Mouse (Mus musculus) myocyte (in vitro differentiated cells): ENCODE measurements around the gene Ctbp1.

Source experiments
- E2F4 ChIP-seq: IDR thresholded peaks from one replicate; pipeline ENCODE4 v1.6.1; 2011; ENCODE audit warnings: mild to moderate bottlenecking, control low read depth, moderate library complexity; ENCODE audit not compliant: insufficient read depth
- MYOG ChIP-seq, 3 experiments: IDR thresholded peaks; one replicate each; pipeline ENCODE4 v1.6.1; 2011; ENCODE audit warnings: control low read depth in 2 of 3, low read depth in 2 of 3, mild to moderate bottlenecking in 2 of 3; ENCODE audit not compliant: insufficient read length in 2 of 3, control insufficient read depth in 1 of 3, insufficient read depth in 1 of 3
- POLR2A ChIP-seq: IDR thresholded peaks from one replicate; pipeline ENCODE4 v1.6.1; 2011; ENCODE audit warnings: low read depth, mild to moderate bottlenecking, control low read depth, moderate library complexity; ENCODE audit not compliant: insufficient read length
- POLR2AphosphoS2 ChIP-seq: IDR thresholded peaks from one replicate; pipeline ENCODE4 v1.6.1; 2011; ENCODE audit warnings: low read depth, control low read depth; ENCODE audit not compliant: insufficient read length
- REST ChIP-seq: IDR thresholded peaks from one replicate; pipeline ENCODE4 v1.6.1; 2011; ENCODE audit warnings: mild to moderate bottlenecking, control low read depth, moderate library complexity; ENCODE audit not compliant: insufficient read depth, insufficient read length

DNA sequence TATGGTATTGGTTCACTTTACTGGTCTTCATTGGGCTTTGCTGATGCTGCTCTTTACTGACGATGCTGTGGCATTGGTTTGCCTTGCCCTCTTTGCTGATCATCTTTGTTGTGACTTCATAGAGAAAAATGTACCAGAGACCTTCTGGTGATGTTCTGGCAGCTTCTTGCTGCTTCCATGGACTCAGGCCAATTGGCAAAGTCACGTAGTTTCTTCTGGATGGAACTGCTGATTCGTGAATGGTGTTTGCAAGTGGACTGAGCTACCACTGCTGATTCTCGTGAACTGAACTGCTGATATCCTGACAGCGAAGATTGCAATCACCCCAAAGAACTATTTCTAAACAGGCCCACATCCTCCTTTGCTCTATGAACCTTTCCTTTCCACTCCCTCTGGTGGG, 20.4 kb downstream of the Ctbp1 start:
- no peak for TF ChIP-seq POLR2A
- no peak for TF ChIP-seq MYOG (IDR thresholded peaks at IDR 0.05; ENCODE audit: control insufficient read depth in 1 of 3, insufficient read depth in 1 of 3, insufficient read length in 2 of 3, low read depth in 2 of 3)
- no peak for TF ChIP-seq POLR2AphosphoS2
- no peak for TF ChIP-seq E2F4
- no peak for TF ChIP-seq REST
